Mouse (Mus musculus): Measurements from ENCODE around the gene Macrod2. TPM values are rescaled to one million over a fixed set of nuclear protein-coding genes. Genes with fewer than 3 reads are reported as not detected.

Macrod2 gene
- polyA plus RNA-seq, 1 experiment from 2014 or later = 38.0 TPM

DNA sequence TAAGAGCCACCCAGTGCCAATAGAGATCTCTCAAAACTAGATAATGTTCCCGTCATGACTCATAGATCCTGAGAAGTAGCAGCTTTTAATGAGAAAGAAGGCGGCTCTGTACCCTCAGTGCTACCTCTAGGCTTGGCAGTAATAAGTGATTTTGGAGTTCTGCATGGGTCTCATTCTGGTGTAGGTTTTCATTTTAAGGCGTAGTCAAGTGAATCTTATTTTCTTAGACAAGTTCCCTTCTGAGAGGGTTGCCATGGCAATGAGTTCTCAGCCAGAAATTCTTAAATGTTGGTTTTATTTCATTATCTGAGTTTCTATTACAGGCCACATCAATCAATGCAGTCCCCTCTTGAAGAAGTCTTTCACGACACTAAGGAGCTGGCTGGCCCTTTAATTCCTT is 1127.0 kb downstream of the Macrod2 start:
- H3K9me3 ChIP-seq = no peaks in the 10 kb centered on the region
- no peak overlapping the region for H3K27ac ChIP-seq
- no peak for DNase-seq (ENCODE audit: low spot score)
- H3K36me3 ChIP-seq = no peaks in the 10 kb centered on the region
- WGBS = 78% methylated on average over 4 of the region's 4 CpGs
- no peak overlapping the region for H3K4me3 ChIP-seq
- H3K4me1 ChIP-seq (replicated peaks) = no peaks in the 10 kb centered on the region
- H3K27me3 ChIP-seq (ENCODE audit: insufficient read depth, poor library complexity, severe bottlenecking) = no peaks in the 10 kb centered on the region

DNA sequence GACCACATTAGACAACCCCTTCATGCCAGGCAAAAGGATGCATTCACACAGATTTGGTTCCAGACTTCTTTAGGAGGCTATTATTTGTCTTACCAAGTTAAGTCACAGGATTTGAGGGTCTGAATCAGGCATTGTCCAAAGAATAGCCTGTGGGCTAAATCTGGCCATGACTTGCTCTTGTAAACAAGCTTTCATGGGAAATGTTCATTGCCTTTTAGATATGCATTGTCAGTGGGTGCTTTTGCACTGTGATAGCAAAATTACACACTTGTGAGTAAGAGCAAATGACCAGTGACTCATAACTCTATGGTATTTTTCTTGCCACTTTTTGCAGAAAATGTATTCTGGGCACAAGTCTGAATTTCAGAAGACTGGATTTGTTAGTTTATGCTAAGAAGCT is 1150.8 kb downstream of the Macrod2 start:
- Histone ChIP-seq H3K9me3 (no peaks in the 10 kb centered on the region), H3K36me3 (no peaks in the 10 kb centered on the region), H3K4me3 (no peak overlapping the region), H3K27ac (no peak overlapping the region), H3K4me1 (replicated peaks) (no peaks in the 10 kb centered on the region), H3K27me3 (ENCODE audit: insufficient read depth, poor library complexity, severe bottlenecking) (no peaks in the 10 kb centered on the region)
- DNase-seq (ENCODE audit: low spot score) = no peak

DNA sequence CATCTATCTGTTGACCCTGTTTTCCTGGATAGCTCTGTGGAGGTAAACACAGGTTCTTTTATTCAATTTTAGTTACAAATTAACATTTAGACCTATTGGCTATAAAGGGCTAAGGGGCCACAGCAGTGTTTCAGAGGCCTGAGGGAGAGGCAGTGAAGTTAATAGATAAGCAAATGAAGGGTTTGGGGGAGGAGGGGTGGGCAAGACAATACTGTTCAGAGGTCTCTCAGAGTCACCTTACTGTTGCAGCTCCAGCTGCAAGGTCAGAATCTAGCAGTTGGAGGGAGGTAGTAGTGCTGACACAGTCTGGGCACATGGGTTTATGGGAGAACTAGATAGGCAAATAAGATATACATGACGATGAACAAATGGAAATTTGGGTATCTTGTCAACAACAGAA is 1156.6 kb downstream of the Macrod2 start:
- no peaks in the 10 kb centered on the region for H3K27me3 ChIP-seq (ENCODE audit: insufficient read depth, poor library complexity, severe bottlenecking)
- 88% methylated on average over 1 of the region's 1 CpGs for WGBS
- H3K36me3 ChIP-seq = no peaks in the 10 kb centered on the region
- H3K27ac ChIP-seq = no peak overlapping the region
- no peak overlapping the region for H3K4me3 ChIP-seq
- H3K9me3 ChIP-seq = no peaks in the 10 kb centered on the region
- H3K4me1 ChIP-seq (replicated peaks) = no peaks in the 10 kb centered on the region
- no peak for DNase-seq (ENCODE audit: low spot score)

DNA sequence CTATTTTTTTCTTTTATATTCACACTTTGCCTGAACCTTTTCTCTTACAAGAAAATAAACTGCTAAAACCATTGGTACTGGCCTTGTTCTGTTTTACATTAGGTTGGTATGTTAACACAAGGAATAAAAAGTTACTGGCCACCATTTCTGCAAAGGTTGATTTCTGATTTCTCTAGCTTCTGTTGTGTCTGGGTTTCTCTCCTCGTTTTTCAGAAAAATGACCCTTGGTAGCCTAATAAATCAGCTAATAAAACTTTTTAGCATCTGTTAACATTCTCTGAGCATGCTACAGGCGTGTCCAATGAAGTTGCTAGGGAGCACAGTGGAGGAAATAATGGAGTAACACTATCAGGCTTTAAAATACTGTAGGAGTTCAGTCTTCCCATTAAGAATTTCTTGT is 1161.6 kb downstream of the Macrod2 start:
- no peaks in the 10 kb centered on the region for H3K4me1 ChIP-seq (replicated peaks)
- H3K27me3 ChIP-seq (ENCODE audit: insufficient read depth, poor library complexity, severe bottlenecking) = no peaks in the 10 kb centered on the region
- no peak for DNase-seq (ENCODE audit: low spot score)
- 68% methylated on average over 2 of the region's 2 CpGs for WGBS
- H3K36me3 ChIP-seq = no peaks in the 10 kb centered on the region
- no peaks in the 10 kb centered on the region for H3K9me3 ChIP-seq
- H3K27ac ChIP-seq = no peak overlapping the region
- no peak overlapping the region for H3K4me3 ChIP-seq

DNA sequence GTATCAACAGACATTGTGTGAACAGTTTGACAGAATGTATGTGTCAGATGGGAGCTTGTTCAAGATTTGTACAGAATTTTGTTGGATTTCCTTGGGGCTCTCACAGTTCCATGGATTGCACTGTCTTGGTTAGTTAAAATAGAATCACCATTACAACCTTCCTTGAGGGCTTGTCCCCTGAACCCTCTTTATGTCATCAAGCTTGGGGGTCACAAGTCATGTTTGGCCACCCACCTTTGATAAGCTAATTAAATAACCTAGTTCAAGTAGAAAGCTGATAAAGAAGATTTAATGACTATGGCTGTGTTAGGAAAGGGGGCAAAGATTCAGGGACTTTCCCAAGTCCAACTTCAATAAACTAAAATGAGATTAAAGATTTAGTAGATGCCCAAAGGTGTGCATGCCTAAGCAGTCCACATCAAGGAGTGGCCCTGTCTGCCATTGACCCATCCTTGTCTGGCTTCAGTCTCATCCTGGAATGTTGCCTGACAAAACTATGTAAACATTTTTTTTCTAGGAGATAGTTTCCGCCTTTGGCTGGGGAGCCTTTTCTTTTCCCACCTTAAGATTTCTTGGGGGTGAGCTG is 1163.2 kb downstream of the Macrod2 start:
- no peaks in the 10 kb centered on the region for H3K9me3 ChIP-seq
- 80% methylated on average over 1 of the region's 1 CpGs for WGBS
- H3K4me3 ChIP-seq = no peak overlapping the region
- H3K27me3 ChIP-seq (ENCODE audit: insufficient read depth, poor library complexity, severe bottlenecking) = no peaks in the 10 kb centered on the region
- DNase-seq (ENCODE audit: low spot score) = no peak
- H3K4me1 ChIP-seq (replicated peaks) = no peaks in the 10 kb centered on the region
- H3K27ac ChIP-seq = no peak overlapping the region
- H3K36me3 ChIP-seq = no peaks in the 10 kb centered on the region

DNA sequence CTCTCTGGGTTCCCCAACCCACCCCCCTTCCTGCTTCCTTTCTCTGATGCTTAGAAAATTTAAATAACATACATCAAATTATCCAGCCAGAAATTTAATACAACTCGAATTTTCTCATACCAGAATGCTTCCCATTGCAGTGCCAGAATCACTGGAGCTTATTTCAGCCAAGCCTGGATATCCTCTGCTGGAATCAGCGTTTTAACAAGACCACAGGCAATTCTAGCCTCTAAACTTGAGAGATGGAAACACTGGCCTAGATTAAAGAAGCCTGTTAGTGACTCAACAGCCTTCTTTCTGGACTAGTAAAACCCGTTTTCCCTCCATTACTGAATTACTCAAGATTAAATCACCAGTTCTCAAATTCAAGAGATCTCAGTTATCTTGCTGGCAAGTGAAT is 1170.9 kb downstream of the Macrod2 start:
- WGBS = 64% methylated on average over 3 of the region's 3 CpGs
- H3K36me3 ChIP-seq = no peaks in the 10 kb centered on the region
- no peaks in the 10 kb centered on the region for H3K9me3 ChIP-seq
- H3K27ac ChIP-seq = no peak overlapping the region
- DNase-seq (ENCODE audit: low spot score) = no peak
- no peaks in the 10 kb centered on the region for H3K4me1 ChIP-seq (replicated peaks)
- no peaks in the 10 kb centered on the region for H3K27me3 ChIP-seq (ENCODE audit: insufficient read depth, poor library complexity, severe bottlenecking)
- no peak overlapping the region for H3K4me3 ChIP-seq

DNA sequence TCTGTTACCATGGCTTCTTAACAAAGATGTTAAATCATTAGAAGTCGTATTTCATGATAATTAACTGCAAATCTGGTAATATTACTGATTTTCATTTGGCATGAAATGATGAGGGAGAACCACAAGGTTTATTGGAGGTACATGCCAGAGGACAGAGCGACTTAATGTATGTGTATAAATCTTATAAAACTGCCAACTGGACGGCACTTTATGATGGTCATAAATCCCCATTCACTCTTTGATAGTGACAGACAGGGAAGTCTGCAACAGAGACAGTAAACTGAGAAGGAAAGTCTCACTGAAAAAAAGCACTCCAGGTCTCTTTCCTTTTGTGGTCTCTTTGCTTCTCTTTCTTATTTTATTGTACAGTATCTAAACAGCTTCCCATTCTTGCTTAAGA is 1176.3 kb downstream of the Macrod2 start:
- Histone ChIP-seq H3K4me3 (no peak overlapping the region), H3K36me3 (no peaks in the 10 kb centered on the region), H3K4me1 (replicated peaks) (peaks cover 6% of the 10 kb centered on the region), H3K9me3 (no peaks in the 10 kb centered on the region), H3K27ac (no peak overlapping the region), H3K27me3 (ENCODE audit: insufficient read depth, poor library complexity, severe bottlenecking) (no peaks in the 10 kb centered on the region)
- DNase-seq (ENCODE audit: low spot score) = no peak
- 80% methylated on average over 3 of the region's 3 CpGs for WGBS

DNA sequence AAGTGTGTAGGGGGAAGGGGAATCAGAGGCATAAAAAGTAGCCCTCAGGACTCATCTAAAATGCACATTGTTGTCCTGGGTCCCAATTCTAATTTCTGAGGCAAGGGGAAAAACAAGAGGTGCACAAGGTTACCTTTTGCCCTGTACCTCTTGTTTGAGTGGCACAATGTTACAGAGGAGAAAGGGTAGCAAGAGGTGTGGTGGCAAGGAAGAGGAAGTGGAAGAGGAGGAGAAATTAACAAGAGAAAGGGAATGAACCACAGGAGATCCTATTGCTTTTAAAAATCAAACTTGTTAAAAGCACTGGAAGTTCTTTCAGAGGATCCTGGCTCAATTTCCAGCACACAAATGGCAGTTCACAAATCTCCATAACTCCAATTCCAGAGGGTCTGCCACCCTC is 1183.1 kb downstream of the Macrod2 start:
- H3K27ac ChIP-seq = no peak overlapping the region
- H3K4me3 ChIP-seq = no peak overlapping the region
- no peaks in the 10 kb centered on the region for H3K9me3 ChIP-seq
- H3K4me1 ChIP-seq (replicated peaks) = peaks cover 11% of the 10 kb centered on the region
- H3K27me3 ChIP-seq (ENCODE audit: insufficient read depth, poor library complexity, severe bottlenecking) = no peaks in the 10 kb centered on the region
- H3K36me3 ChIP-seq = no peaks in the 10 kb centered on the region
- DNase-seq (ENCODE audit: low spot score) = no peak

DNA sequence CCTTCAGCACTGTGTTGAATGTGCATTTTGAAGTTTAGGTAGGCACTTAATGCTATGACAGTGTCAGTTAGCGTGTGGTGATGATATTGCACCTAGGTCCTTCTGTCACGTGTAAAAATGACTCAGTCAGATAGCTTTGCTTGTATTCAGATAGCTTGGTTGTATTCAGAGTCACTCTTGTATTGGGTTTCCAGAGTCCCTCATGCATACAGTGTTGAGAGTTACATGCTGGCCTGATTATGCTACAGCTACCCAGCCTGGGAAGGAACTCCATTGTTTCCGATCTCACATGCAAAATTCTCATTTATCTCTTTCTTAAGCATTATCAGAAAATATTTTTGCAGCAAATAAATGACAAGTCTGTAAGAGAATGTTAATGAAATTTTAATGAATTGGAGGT is 1187.3 kb downstream of the Macrod2 start:
- Histone ChIP-seq H3K9me3 (no peaks in the 10 kb centered on the region), H3K4me1 (replicated peaks) (peaks cover 6% of the 10 kb centered on the region), H3K27me3 (ENCODE audit: insufficient read depth, poor library complexity, severe bottlenecking) (no peaks in the 10 kb centered on the region), H3K4me3 (no peak overlapping the region), H3K27ac (no peak overlapping the region), H3K36me3 (no peaks in the 10 kb centered on the region)
- WGBS = 73% methylated on average over 3 of the region's 3 CpGs
- no peak for DNase-seq (ENCODE audit: low spot score)

DNA sequence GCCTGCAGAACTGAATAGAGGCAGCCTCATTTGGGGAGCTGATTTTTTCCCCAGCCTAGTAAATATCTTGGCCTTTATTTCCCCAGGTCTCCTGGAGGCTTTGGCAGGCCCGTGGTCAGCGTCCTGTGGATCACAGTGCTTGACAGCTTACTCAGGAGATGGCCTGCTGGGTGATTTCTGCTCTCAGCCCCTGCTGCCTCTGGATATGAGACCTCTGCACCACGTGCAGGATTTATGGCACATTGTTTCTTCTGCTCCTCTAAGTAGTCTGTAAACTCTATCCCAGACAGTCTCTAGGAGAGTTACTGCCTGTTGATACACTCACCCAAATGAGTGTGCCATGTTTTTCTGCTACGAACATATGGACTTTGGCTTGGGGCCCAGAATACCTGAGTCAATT is 1187.8 kb downstream of the Macrod2 start:
- peak; percentile 5 for DNase-seq (ENCODE audit: low spot score)
- Histone ChIP-seq H3K27me3 (ENCODE audit: insufficient read depth, poor library complexity, severe bottlenecking) (no peaks in the 10 kb centered on the region), H3K36me3 (no peaks in the 10 kb centered on the region), H3K9me3 (no peaks in the 10 kb centered on the region), H3K27ac (peak overlapping the region; percentile 53; the same call in 1 of the 2 replicates), H3K4me3 (no peak overlapping the region), H3K4me1 (replicated peaks) (peaks cover 6% of the 10 kb centered on the region)
- WGBS = 32% methylated on average over 4 of the region's 4 CpGs

DNA sequence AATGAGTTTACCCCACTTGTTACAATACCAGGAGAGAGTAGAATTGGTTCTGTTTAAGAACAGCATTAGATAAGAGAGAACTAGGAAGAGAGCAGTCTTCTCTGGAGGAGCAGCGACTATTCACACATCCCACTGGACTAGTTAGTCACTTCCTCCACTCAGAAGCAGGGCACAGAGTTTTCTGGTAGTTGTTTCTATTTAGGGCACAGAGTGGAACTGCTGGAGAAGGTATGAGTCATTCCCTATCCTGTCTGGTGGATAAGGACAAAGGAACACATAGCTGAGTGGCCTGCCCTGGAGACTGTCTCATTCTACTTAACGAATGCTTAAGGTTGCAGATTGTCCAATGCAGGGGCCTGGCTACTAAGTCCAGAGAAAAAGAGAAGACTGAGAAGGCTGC is 1192.2 kb downstream of the Macrod2 start:
- H3K4me3 ChIP-seq = no peak overlapping the region
- no peaks in the 10 kb centered on the region for H3K9me3 ChIP-seq
- 76% methylated on average over 2 of the region's 2 CpGs for WGBS
- H3K4me1 ChIP-seq (replicated peaks) = peaks cover 6% of the 10 kb centered on the region
- H3K27me3 ChIP-seq (ENCODE audit: insufficient read depth, poor library complexity, severe bottlenecking) = no peaks in the 10 kb centered on the region
- no peak overlapping the region for H3K27ac ChIP-seq
- no peak for DNase-seq (ENCODE audit: low spot score)
- no peaks in the 10 kb centered on the region for H3K36me3 ChIP-seq

DNA sequence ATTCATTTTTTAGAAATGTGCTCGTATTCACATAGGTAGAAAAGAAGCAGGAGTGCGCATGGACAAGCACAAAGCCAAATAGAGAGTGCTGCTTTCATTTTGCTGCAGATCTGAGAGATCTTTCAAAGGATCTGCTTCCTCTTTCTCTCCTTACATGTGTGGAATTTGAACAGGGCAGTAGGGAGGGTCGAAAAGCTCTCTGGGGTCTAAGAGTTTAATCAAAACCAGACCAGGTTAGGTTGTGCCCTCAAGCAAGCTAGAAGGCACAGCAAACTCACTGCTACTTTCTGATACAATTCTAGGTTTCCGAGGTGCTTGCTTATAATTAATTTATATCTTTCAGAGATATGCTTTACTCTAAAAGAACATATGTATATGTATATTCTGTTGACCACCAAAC is 1196.2 kb downstream of the Macrod2 start:
- no peaks in the 10 kb centered on the region for H3K9me3 ChIP-seq
- DNase-seq (ENCODE audit: low spot score) = peak; percentile 11
- no peak overlapping the region for H3K27ac ChIP-seq
- no peaks in the 10 kb centered on the region for H3K4me1 ChIP-seq (replicated peaks)
- no peaks in the 10 kb centered on the region for H3K36me3 ChIP-seq
- WGBS = 62% methylated on average over 4 of the region's 4 CpGs
- H3K4me3 ChIP-seq = no peak overlapping the region
- no peaks in the 10 kb centered on the region for H3K27me3 ChIP-seq (ENCODE audit: insufficient read depth, poor library complexity, severe bottlenecking)

DNA sequence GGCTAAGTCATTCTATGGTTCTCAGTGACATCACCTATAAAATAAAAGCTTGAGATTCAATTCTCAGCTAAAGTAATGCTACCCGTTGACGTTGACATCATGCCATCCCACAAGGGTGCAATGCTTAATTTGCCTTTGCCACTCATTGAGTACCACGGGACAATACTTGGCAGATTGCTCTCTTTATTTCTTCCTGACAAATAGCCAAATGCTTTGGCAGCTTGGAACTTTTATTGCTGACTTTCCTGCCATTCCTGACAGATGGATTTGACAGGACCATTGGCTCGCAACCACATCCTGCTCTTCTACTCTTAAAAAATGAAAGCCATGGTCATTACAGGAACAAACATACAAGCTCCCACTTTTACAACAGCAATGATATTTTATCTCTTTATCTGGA is 1199.7 kb downstream of the Macrod2 start:
- Histone ChIP-seq H3K27ac (no peak overlapping the region), H3K4me1 (replicated peaks) (no peaks in the 10 kb centered on the region), H3K9me3 (no peaks in the 10 kb centered on the region), H3K4me3 (no peak overlapping the region), H3K36me3 (no peaks in the 10 kb centered on the region), H3K27me3 (ENCODE audit: insufficient read depth, poor library complexity, severe bottlenecking) (no peaks in the 10 kb centered on the region)
- WGBS = 83% methylated on average over 4 of the region's 4 CpGs
- no peak for DNase-seq (ENCODE audit: low spot score)

DNA sequence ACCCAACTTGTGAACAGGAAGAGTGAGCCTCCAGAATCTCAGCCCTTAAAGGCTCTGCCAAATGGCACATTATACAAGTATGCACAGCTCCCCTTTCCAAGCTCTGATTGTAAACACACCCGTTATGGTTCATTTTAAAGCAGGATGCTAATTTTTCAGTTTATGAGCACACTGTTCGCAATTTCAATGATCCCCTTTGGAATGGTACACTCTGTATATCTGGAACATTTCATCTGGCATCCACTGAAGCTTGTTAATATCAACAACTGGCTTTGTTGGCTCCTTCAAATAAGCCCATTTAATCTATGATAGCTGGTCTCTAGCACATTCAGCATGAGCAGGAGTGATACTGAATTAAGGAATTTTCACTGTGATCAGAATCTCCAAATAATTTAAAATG is 1222.6 kb downstream of the Macrod2 start:
- 86% methylated on average over 2 of the region's 2 CpGs for WGBS
- Histone ChIP-seq H3K4me3 (no peak overlapping the region), H3K27me3 (ENCODE audit: insufficient read depth, poor library complexity, severe bottlenecking) (no peaks in the 10 kb centered on the region), H3K4me1 (replicated peaks) (no peaks in the 10 kb centered on the region), H3K27ac (no peak overlapping the region), H3K9me3 (no peaks in the 10 kb centered on the region), H3K36me3 (no peaks in the 10 kb centered on the region)
- no peak for DNase-seq (ENCODE audit: low spot score)

All from hindbrain, embryonic 10.5 days (tissue).